Mouse (Mus musculus): ENCODE data around the gene Fgfr2.

DNA sequence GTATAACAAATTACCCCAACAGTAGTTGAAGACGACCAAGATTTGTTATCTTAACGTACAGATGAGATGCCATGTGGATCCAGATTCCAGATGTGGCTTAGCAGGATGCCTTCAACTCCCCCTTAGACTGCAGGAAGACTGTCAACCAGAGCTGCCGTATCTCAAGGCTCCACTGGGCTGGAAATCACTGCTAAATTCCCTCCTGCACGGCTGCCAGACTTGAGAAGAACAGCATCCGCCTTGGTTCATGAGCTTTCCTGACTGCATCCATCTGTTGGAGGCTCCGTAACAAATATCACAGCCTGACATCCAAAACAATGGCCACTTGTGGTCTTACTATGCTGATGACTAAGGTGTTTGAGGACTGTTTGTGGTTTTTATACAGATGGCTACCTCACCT lies 635.8 kb downstream of the Fgfr2 start:
- TF ChIP-seq CTCF (conservative IDR thresholded peaks at IDR 0.05; ENCODE audit: low read length) (no peak), POU5F1 (IDR thresholded peaks at IDR 0.05; ENCODE audit: borderline replicate concordance, low read length) (no peak), NANOG (IDR thresholded peaks at IDR 0.05; ENCODE audit: borderline replicate concordance, low read length) (no peak)

Measured in E14TG2a.4 (cell line).